Mouse (Mus musculus) mouse embryonic stem cell (cell line): ENCODE data around the gene Trp53bp2.

Experiments used
- in situ Hi-C, 2 experiments: fragments of 300-500 bp; cut with MboI; formaldehyde crosslinking; loops; 1 replicate in 1 of 2; 3 replicates in 1 of 2; pipeline ENCODE4 v1.14.3; 2019 to 2020; ENCODE audit warnings: low sequenced_read_pairs in 2 of 2, low pct_unique_long_range_greater_than_20kb in 1 of 2, mixed read lengths in 1 of 2; ENCODE audit not compliant: unreplicated experiment in 1 of 2

Trp53bp2 gene

GRCm38 (mm10) chr1:182489803-182490452 lies 81.0 kb downstream of the Trp53bp2 start:
- in situ Hi-C loops: loop anchor here in 1 of 2 experiments (5.0 kb wide), 1 partner anchor 47 kb away; no protein-coding TSS in a partner anchor

GRCm38 (mm10) chr1:182490568-182490967 lies 81.6 kb downstream of the Trp53bp2 start:
- in situ Hi-C loops: loop anchor here in 1 of 2 experiments (5.0 kb wide), 1 partner anchor 47 kb away; no protein-coding TSS in a partner anchor

- in situ Hi-C loops: loop anchor here in 1 of 2 experiments (5.0 kb wide), 1 partner anchor 45 kb away; no protein-coding TSS in a partner anchor
Measured at GRCm38 (mm10) chr1:182491839-182492238, 82.9 kb downstream of the Trp53bp2 start.

GRCm38 (mm10) chr1:182494285-182495145 lies 85.5 kb downstream of the Trp53bp2 start:
- in situ Hi-C loops: loop anchor here in 1 of 2 experiments (5.0 kb wide), 1 partner anchor 43 kb away; no protein-coding TSS in a partner anchor

- in situ Hi-C loops: no loop called here
Measured at GRCm38 (mm10) chr1:182496685-182497084, 87.7 kb downstream of the Trp53bp2 start.

- in situ Hi-C loops: no loop called here
Measured at GRCm38 (mm10) chr1:182497736-182498135, 88.8 kb downstream of the Trp53bp2 start.

GRCm38 (mm10) chr1:182499443-182500089 lies 90.6 kb downstream of the Trp53bp2 start:
- in situ Hi-C loops: loop anchor here in 1 of 2 experiments (25.0 kb wide), 1 partner anchor 337 kb away; the partner anchor contains the start of gene Vmn1r1

- in situ Hi-C loops: loop anchor here in 1 of 2 experiments (25.0 kb wide), 1 partner anchor 338 kb away; the partner anchor contains the start of gene Vmn1r1
Measured at GRCm38 (mm10) chr1:182500224-182500623, 91.3 kb downstream of the Trp53bp2 start.

- in situ Hi-C loops: loop anchor here in 1 of 2 experiments (25.0 kb wide), 1 partner anchor 339 kb away; the partner anchor contains the start of gene Vmn1r1
Measured at GRCm38 (mm10) chr1:182500843-182501242, 91.9 kb downstream of the Trp53bp2 start.

- in situ Hi-C loops: loop anchor here in 1 of 2 experiments (25.0 kb wide), 1 partner anchor 340 kb away; the partner anchor contains the start of gene Vmn1r1
Measured at GRCm38 (mm10) chr1:182501815-182502405, 92.9 kb downstream of the Trp53bp2 start.

- in situ Hi-C loops: loop anchor here in 1 of 2 experiments (25.0 kb wide), 1 partner anchor 340 kb away; the partner anchor contains the start of gene Vmn1r1
Measured at GRCm38 (mm10) chr1:182502491-182503050, 93.6 kb downstream of the Trp53bp2 start.

- in situ Hi-C loops: loop anchor here in 1 of 2 experiments (25.0 kb wide), 1 partner anchor 341 kb away; the partner anchor contains the start of gene Vmn1r1
Measured at GRCm38 (mm10) chr1:182503206-182503900, 94.4 kb downstream of the Trp53bp2 start.

GRCm38 (mm10) chr1:182504223-182504622 lies 95.3 kb downstream of the Trp53bp2 start:
- in situ Hi-C loops: loop anchor here in 1 of 2 experiments (25.0 kb wide), 1 partner anchor 342 kb away; the partner anchor contains the start of gene Vmn1r1

GRCm38 (mm10) chr1:182505291-182505690 lies 96.3 kb downstream of the Trp53bp2 start:
- in situ Hi-C loops: loop anchor here in 1 of 2 experiments (25.0 kb wide), 1 partner anchor 343 kb away; the partner anchor contains the start of gene Vmn1r1

GRCm38 (mm10) chr1:182506229-182506986 lies 97.4 kb downstream of the Trp53bp2 start:
- in situ Hi-C loops: loop anchor here in 1 of 2 experiments (25.0 kb wide), 1 partner anchor 344 kb away; the partner anchor contains the start of gene Vmn1r1
